Mouse (Mus musculus) kidney, postnatal 4 days (tissue): ENCODE measurements around the gene Pofut1.

Experiments used
- DNase-seq, 2 experiments: peaks; one replicate each; pipeline ENCODE4 v3.0.0; 2021; ENCODE audit warnings: mixed read lengths in 2 of 2

Gene Pofut1

GRCm38 (mm10) chr2:153241250-153242014, at the start of gene Pofut1, which contains the start of gene Plagl2:
Pofut1 (plus strand) TSS chr2:153241533.
Plagl2 (minus strand) TSS chr2:153241426.
- peak; percentile 91 to 94 for DNase-seq

DNA sequence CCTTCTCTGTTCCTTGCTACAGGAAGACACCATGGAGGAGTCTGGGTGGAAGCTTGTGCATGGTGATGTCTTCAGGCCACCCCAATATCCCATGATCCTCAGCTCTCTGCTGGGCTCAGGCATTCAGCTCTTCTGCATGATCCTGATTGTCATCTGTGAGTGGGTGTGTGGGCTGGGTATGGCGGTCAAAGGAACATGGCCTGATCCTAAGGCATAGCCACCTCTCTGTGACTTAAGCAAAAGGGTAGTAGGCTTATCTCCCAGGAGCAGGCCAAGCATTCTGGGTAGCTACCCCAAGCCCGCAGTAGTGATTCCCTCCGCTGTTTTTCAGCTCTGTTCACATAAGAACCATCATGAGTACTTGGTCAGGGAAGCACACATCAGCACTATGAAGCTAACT, 47.1 kb upstream of the Pofut1 start:
- no peak for DNase-seq

DNA sequence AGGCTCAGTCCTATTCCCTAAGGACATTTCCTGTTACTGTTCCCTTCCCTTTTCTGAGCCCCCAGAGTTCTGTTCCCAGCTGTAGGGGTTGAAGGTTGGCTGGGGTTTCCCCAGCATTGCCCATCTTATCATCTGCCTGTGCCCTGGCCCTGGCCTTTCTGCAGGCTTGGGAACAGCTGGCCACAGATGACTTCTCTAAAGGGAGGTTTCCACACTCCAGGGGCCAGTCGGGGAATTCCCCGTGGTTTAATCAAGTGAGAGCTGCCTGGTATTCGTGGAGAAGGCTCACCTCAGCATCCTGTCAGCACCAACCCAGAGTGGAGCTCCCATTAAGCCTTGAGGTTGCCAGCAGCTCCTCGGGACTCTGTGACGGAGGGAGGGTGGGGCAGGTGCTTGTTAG, 42.8 kb upstream of the Pofut1 start:
- DNase-seq = peak in 1 of 2 experiments; percentile 32

DNA sequence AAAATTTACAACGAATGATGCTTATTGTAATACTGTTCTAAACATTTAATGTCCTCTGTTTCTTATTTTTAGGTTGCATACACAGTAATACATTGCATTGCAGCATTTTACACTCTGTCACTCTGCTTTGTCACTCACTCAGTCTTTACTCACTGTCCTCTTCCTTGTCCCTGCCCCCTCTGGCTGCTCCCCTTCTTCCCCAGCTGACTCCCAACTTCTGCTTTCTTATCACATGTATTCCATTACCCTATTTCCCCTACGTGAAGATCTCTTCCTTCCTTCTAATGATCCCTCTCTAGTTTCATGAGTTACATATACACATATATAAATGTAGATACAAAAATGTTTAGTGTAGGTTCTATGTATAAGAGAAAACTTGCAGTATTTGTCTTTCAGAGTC, 42.2 kb upstream of the Pofut1 start:
- no peak for DNase-seq

- no peak for DNase-seq
Measured at GRCm38 (mm10) chr2:153202766-153203165, 38.6 kb upstream of the Pofut1 start.

- no peak for DNase-seq
Measured at GRCm38 (mm10) chr2:153208149-153208548, 33.2 kb upstream of the Pofut1 start.

DNA sequence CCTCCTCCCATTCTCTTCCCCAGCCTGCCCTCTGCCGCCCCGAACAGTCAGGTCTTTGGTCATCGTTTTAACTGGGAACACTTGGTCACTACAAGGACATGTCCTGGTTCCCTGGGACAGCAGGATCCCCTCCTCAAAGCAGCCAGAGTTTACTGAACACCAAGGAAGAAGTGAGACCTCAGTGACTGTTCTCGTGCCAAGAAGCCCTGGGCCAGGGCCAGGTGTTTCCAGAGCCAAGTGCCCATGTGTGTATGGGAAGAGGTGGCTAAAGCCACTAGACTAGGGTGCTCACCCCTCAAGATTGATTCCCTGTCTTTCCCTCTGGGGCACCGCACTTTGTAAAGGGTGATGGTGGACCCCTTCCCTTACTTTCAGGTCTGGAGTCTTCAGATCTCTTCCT, 32.0 kb upstream of the Pofut1 start:
- DNase-seq = no peak

GRCm38 (mm10) chr2:153211451-153211850, 29.9 kb upstream of the Pofut1 start:
- DNase-seq = no peak

DNA sequence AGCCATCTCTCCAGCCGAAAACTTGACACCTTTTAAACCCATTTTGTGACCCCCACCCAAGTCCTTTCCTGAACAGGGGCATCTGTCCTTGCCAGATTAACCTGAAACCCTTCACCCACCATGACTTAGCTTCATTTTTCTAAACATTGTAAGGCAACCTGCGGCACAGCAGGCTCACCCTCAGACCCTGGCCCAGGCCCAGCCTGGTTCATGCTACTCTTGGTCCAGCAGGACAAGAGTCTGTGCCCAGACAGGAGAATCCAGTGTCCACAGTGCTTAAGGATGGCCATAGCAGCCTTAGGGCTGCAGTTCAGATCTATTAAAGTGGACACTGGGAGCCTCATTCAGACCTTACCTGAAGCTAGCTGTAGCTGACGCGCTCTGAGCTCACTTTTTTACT, 28.0 kb upstream of the Pofut1 start:
- no peak for DNase-seq

- DNase-seq = no peak
Measured at GRCm38 (mm10) chr2:153214771-153215259, 26.5 kb upstream of the Pofut1 start.

DNA sequence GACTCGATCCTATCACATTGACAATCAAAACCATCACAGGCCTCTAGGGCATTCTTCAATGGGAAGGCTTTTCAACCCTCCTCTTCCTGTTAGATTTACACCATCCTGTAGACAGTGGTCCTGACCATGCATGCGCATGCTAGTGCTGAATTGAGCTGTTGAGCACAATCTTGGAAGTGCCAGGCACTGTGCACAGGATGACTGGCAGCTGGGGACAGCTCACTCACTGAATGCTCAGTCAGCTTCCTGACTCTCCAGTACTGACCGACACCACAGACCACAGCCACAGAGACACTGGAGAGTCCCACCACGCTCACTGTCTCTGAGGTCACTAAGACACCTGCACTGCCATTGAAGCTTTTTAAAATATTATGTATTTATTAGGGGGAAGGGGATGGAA, 25.9 kb upstream of the Pofut1 start:
- DNase-seq = no peak

DNA sequence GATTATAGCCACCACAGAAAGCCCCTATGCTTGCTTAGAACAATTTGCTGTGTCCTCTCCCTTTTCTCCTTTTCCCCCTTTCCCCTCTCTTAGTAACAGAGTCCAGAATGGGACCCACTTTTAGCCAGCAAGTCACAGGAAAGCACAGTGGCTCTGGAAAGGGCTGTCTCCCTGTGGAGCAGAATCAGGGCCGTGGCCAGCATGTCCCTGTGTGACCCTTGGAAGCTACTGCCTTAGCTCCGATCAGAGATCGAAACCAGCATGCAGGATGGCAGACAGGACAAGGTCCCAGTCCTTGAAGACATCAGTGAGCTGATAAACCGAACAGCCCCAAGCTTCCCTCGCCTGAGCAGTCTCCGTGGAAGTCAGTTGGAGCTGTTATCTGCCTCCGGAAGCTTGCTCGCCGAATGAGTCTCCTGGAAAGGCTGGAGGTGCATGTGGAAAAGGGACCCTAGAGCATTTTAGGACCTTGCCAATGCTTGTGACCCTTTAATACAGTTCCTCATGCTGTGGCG, 23.4 kb upstream of the Pofut1 start:
- DNase-seq = no peak

DNA sequence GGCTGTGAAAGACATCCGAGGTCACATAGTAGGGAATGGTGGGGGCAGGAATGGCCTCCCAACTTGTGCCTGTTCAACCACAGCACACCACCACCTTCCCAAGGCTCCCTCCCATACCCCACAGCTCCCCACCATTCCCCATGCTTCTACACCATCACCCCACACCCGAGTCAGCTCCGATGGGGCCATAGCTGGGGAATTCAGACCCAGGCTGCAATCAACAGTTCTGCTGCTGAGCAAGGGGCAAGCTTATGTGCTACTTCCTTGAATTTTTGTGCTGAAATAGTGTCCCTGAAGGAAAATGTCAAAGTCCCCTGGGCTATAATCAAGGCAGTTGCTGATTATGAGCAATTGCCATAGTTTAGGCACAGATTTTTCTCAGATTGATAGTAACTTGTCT, 22.8 kb upstream of the Pofut1 start:
- DNase-seq = no peak

DNA sequence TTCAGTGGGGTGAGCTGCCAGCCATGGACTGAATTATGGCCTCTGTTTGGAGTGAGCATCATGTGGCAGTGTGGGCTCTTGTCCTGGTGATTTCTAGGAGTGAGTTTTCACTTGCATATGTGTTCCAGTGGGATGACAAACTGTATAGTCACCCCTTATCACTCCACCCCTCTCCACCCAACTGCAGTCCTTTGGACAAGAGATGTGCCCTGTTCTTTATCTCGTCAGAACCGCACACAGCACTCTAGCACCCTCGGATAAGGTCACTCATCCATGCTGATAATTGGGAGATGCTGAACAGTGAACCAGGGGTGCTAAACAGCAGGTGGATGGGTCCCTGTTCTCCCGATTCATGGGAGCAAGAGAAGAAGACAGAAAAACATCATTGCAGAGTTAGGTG, 19.7 kb upstream of the Pofut1 start:
- no peak for DNase-seq

DNA sequence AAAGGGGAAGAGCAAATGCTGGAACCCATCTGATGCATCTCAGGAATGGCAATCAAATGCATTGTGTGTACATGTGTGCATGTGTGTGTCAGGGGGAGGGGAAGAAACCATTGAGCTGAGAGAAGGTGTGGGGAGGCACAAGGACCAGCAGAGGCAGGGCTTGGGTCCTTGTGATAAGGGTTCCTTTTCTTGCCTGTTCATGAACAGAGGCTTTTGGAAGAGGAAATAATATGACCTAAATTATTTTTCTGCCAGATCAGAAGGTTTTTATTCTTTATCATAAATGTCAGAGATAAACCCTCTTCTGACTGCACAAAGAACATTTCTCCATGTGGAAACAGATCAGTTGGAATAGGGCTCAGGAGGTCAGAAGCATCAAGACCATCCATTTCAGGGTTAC, 19.2 kb upstream of the Pofut1 start:
- DNase-seq = no peak

- no peak for DNase-seq
Measured at GRCm38 (mm10) chr2:153222566-153222965, 18.8 kb upstream of the Pofut1 start.

- DNase-seq = peak; percentile 69 to 76
Measured at GRCm38 (mm10) chr2:153224946-153225594, 16.3 kb upstream of the Pofut1 start, which contains the start of gene Tspyl3. Tspyl3 (minus strand) TSS chr2:153225441.

DNA sequence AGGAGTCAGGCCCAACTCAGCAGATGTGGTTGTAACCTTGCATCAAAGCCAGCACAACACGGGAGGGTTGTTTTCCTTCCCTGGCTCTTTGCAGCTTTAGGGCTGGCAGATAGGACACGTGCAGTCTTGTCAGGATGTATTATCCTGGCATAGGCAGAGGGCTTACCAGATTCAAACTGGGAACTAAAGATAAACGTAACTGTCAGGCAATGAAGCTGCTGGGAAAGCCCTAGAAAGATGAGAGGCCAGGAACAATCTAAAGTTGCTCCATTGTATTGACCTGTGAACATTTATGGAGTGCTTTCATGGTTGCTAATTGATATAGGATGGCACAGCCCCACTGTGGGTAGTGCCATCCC, 15.8 kb upstream of the Pofut1 start:
- no peak for DNase-seq

DNA sequence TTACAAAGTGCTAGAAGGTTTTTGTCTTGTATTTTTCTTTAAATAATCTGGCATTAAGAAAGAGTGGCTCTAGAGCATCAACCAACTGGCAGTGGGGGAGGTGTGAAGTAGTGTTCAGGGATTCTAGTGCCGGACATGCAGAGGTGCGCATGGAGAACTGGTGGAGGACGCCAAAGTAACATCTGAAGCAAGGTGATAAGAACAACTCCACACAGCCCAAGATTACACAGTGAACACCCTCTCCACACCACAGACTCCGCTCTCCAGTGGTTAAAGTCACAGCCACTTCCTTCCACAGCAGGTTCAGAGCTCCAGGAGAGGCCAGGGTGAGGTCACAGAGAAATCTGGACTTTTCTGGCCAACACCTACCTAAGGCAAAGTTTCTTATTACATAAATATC, 13.4 kb upstream of the Pofut1 start:
- DNase-seq = no peak

GRCm38 (mm10) chr2:153228523-153228922, 12.8 kb upstream of the Pofut1 start:
- no peak for DNase-seq

DNA sequence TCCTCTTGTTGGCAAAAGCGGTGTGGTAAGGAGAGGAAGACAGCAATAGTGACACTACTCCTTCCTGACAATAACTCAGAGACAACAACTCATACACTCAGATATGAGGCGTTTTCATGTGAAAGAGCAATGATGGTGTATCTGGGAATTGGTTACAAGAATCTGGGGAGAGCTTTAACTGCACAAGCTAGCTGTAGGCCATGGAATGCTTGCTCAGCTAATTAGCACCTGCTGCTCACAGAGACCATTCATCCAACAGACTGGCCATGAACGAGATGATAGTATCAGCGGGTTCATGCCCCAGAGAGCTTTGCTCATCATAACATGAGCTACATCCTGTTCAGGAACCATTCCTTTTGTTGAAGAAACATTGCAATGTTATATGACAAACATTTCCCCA, 4.1 kb upstream of the Pofut1 start:
- DNase-seq = no peak

DNA sequence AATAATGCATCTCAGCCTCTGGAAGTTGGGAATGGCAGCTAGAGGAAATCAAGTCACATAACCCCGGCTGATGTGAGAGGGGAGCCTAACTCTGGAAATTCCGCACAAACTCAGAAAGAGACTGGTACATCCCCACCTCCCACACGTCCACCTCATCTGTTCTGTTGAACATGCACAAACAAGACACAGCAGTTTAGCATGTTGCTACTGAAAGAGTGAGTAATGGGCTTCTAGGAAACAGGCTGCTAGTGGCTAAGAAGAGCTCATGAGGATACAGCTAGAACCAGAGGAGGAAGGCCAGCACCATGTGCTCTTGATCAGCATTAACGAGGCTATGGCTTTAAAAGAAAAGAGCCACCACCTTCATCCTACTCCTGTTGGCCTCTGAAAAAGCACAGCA, 3.4 kb upstream of the Pofut1 start:
- no peak for DNase-seq

DNA sequence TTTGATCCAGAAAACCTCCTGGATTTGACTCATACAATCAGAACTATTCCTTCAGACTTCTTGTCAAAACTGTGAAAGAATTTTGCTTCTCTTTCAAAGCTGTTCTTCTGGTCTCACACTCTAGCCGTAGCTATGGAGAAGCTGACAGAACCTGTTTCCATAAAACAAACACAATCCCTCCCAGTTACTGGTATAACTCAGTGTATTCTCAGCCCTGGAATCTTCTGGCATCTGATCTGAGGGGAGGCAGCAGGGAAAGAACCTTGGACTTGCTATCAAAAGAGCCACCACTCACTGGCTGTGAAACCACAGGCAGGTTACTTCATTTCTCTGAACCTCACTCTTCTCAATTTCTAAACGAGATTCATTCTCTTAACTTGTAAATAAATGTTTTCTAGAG, 2.9 kb upstream of the Pofut1 start:
- DNase-seq = no peak
